Mouse (Mus musculus) heart, postnatal 36 days (tissue): ENCODE data around the gene Lrmda. TPM values are rescaled to one million over a fixed set of nuclear protein-coding genes. Genes with fewer than 3 reads are reported as not detected.
"Not testable (repeated sequence)": the region's sequence is repeated elsewhere in the genome, so short reads cannot be mapped to it uniquely, and the experiment has no call there.

Experiments
- DNase-seq, 2 experiments: peaks; one replicate each; pipeline ENCODE4 v3.0.0; 2021 to 2022
- intact Hi-C: fragments of 180-260 bp; cut with DNase I; formaldehyde crosslinking; loops from one replicate; pipeline ENCODE4 v1.15.1; 2025
- total RNA-seq, 2 experiments: library from RNA; stranded (reverse); gene quantifications; 2 replicates each; pipeline ENCODE4 v1.2.3; 2021

The Lrmda gene
- total RNA-seq, 2 experiments from 2014 or later = 1.1 to 1.7 TPM

- no peak for DNase-seq
- intact Hi-C loops = no loop called here
These were observed 533.3 kb downstream of the Lrmda start for GRCm38 (mm10) chr14:22552841-22553240.

- intact Hi-C loops = no loop called here
- DNase-seq = no peak
These were observed 534.2 kb downstream of the Lrmda start for GRCm38 (mm10) chr14:22553717-22554116.

- intact Hi-C loops = loop anchor here (10.0 kb wide), 1 partner anchor 832 kb away; no protein-coding TSS in a partner anchor
- no peak for DNase-seq
These were observed 553.0 kb downstream of the Lrmda start for GRCm38 (mm10) chr14:22572486-22572885.

- intact Hi-C loops = loop anchor here (10.0 kb wide), 1 partner anchor 831 kb away; no protein-coding TSS in a partner anchor
- DNase-seq = no peak
These were observed 554.1 kb downstream of the Lrmda start for GRCm38 (mm10) chr14:22573585-22573984.

GRCm38 (mm10) chr14:22574006-22574405, 554.5 kb downstream of the Lrmda start:
- no peak for DNase-seq
- intact Hi-C loops = loop anchor here (10.0 kb wide), 1 partner anchor 831 kb away; no protein-coding TSS in a partner anchor

GRCm38 (mm10) chr14:22576441-22576840, 556.9 kb downstream of the Lrmda start:
- intact Hi-C loops = loop anchor here (2.0 to 10.0 kb wide), 5 partner anchors 232 to 951 kb away; no protein-coding TSS in a partner anchor
- DNase-seq = no peak

GRCm38 (mm10) chr14:22577411-22578037, 558.0 kb downstream of the Lrmda start:
- intact Hi-C loops = loop anchor here (1.0 to 10.0 kb wide), 6 partner anchors 231 to 950 kb away; no protein-coding TSS in a partner anchor
- DNase-seq = no peak

GRCm38 (mm10) chr14:22578224-22578623, 558.7 kb downstream of the Lrmda start:
- intact Hi-C loops = loop anchor here (1.0 to 10.0 kb wide), 5 partner anchors 469 to 949 kb away; no protein-coding TSS in a partner anchor
- DNase-seq = peak; percentile 81 to 87

GRCm38 (mm10) chr14:22578986-22579385, 559.5 kb downstream of the Lrmda start:
- DNase-seq = no peak
- intact Hi-C loops = loop anchor here (1.0 to 10.0 kb wide), 5 partner anchors 468 to 948 kb away; no protein-coding TSS in a partner anchor

- intact Hi-C loops = no loop called here
- DNase-seq = no peak
These were observed 562.6 kb downstream of the Lrmda start for GRCm38 (mm10) chr14:22582065-22582464.

- intact Hi-C loops = no loop called here
- DNase-seq = no peak
These were observed 566.8 kb downstream of the Lrmda start for GRCm38 (mm10) chr14:22586281-22586680.

- DNase-seq = no peak
- intact Hi-C loops = no loop called here
These were observed 567.3 kb downstream of the Lrmda start for GRCm38 (mm10) chr14:22586796-22587195.

- no peak for DNase-seq
- intact Hi-C loops = no loop called here
These were observed 567.9 kb downstream of the Lrmda start for GRCm38 (mm10) chr14:22587285-22587957.

GRCm38 (mm10) chr14:22587958-22588296, 568.4 kb downstream of the Lrmda start:
- intact Hi-C loops = no loop called here
- DNase-seq = no peak

- intact Hi-C loops, DNase-seq: not testable (repeated sequence)
These were observed 568.9 kb downstream of the Lrmda start for GRCm38 (mm10) chr14:22588394-22588793.

GRCm38 (mm10) chr14:22589503-22590215, 570.1 kb downstream of the Lrmda start:
- intact Hi-C loops = no loop called here
- no peak for DNase-seq

GRCm38 (mm10) chr14:22591186-22591585, 571.7 kb downstream of the Lrmda start:
- no peak for DNase-seq
- intact Hi-C loops = no loop called here

GRCm38 (mm10) chr14:22597508-22597907, 578.0 kb downstream of the Lrmda start:
- intact Hi-C loops = no loop called here
- no peak for DNase-seq

GRCm38 (mm10) chr14:22598638-22599037, 579.1 kb downstream of the Lrmda start:
- no peak for DNase-seq
- intact Hi-C loops = no loop called here

- intact Hi-C loops = no loop called here
- no peak for DNase-seq
These were observed 580.7 kb downstream of the Lrmda start for GRCm38 (mm10) chr14:22600166-22600565.

- DNase-seq = no peak
- intact Hi-C loops = no loop called here
These were observed 582.8 kb downstream of the Lrmda start for GRCm38 (mm10) chr14:22602308-22602707.
